Mouse (Mus musculus) intestine, embryonic 15.5 days (tissue): ENCODE measurements around the gene Cphx2. TPM values are rescaled to one million over a fixed set of nuclear protein-coding genes. Genes with fewer than 3 reads are reported as not detected.
"Not testable (repeated sequence)": the region's sequence is repeated elsewhere in the genome, so short reads cannot be mapped to it uniquely, and the experiment has no call there.

Experiments used
- ATAC-seq: fragments of 200-750 bp; cut with Nextera tagmentation; 2 replicates; pipeline ENCODE4 v1.8.0; 2017; ENCODE audit warnings: moderate TSS enrichment, moderate library complexity
- H3K27ac ChIP-seq: fragments of 300-500 bp; sonication (generic); 2 replicates; pipeline ENCODE4 v1.5.1; 2015; ENCODE audit warnings: mild to moderate bottlenecking, inconsistent platforms
- H3K27me3 ChIP-seq: fragments of 300-500 bp; sonication (generic); replicated peaks from 2 replicates; pipeline ENCODE4 v1.6.1; 2015; ENCODE audit warnings: inconsistent platforms
- H3K36me3 ChIP-seq: fragments of 300-500 bp; sonication (generic); 2 replicates; pipeline ENCODE4 v1.6.1; 2015; ENCODE audit warnings: inconsistent platforms
- H3K4me1 ChIP-seq: fragments of 300-500 bp; sonication (generic); replicated peaks from 2 replicates; pipeline ENCODE4 v1.6.1; 2015; ENCODE audit warnings: inconsistent platforms
- H3K4me2 ChIP-seq: fragments of 300-500 bp; sonication (generic); replicated peaks from 2 replicates; pipeline ENCODE4 v1.6.1; 2015; ENCODE audit warnings: mild to moderate bottlenecking, inconsistent platforms
- H3K4me3 ChIP-seq: fragments of 300-500 bp; sonication (generic); replicated peaks from 2 replicates; pipeline ENCODE4 v1.5.1; 2015; ENCODE audit warnings: inconsistent platforms
- H3K9ac ChIP-seq: fragments of 300-500 bp; sonication (generic); 2 replicates; pipeline ENCODE4 v1.6.1; 2015; ENCODE audit warnings: inconsistent platforms
- H3K9me3 ChIP-seq: fragments of 300-500 bp; sonication (generic); 2 replicates; pipeline ENCODE4 v1.6.1; 2016; ENCODE audit warnings: inconsistent platforms
- WGBS: fragments of 180-500 bp; shearing (Covaris S2); methylation state at CpG from one replicate; pipeline ENCODE4 v1.1.7; 2015; 5-methylcytosine and 5-hydroxymethylcytosine counted together
- polyA plus RNA-seq: library from polyadenylated mRNA; unstranded; fragments of >200 nt; fragmentation: Nextera tagmentation; extraction: Ambion mirVana; gene quantifications from 2 replicates; pipeline ENCODE4 v1.2.1, GENCODE M21; 2015

Cphx2 gene
- polyA plus RNA-seq, 1 experiment from 2014 or later = not detected

- H3K4me2 ChIP-seq, H3K36me3 ChIP-seq, H3K27ac ChIP-seq, H3K4me3 ChIP-seq, H3K27me3 ChIP-seq, H3K9me3 ChIP-seq, H3K9ac ChIP-seq, H3K4me1 ChIP-seq, ATAC-seq: not testable (repeated sequence)
- WGBS = no CpG with 5 or more reads among the region's 3 CpGs
These were observed 16.3 kb downstream of the Cphx2 start for GRCm38 (mm10) chr14:26097622-26098021.

GRCm38 (mm10) chr14:26118150-26118549 lies 36.8 kb downstream of the Cphx2 start, which contains the start of gene Duxbl2:
Duxbl2 (plus strand) TSS chr14:26118349.
- H3K4me3 ChIP-seq, H3K27me3 ChIP-seq, H3K27ac ChIP-seq, H3K4me2 ChIP-seq, H3K4me1 ChIP-seq, H3K9ac ChIP-seq, H3K9me3 ChIP-seq, ATAC-seq, H3K36me3 ChIP-seq: not testable (repeated sequence)
- no CpG with 5 or more reads among the region's 7 CpGs for WGBS

GRCm38 (mm10) chr14:26118550-26119000 lies 37.3 kb downstream of the Cphx2 start:
- H3K9ac ChIP-seq, H3K4me3 ChIP-seq, H3K4me1 ChIP-seq, H3K27me3 ChIP-seq, H3K9me3 ChIP-seq, H3K36me3 ChIP-seq, H3K27ac ChIP-seq, H3K4me2 ChIP-seq: not testable (repeated sequence)
- WGBS = no CpG with 5 or more reads among the region's 18 CpGs
- ATAC-seq = peak; percentile 75

- not testable (repeated sequence) for ATAC-seq, H3K27ac ChIP-seq, H3K9me3 ChIP-seq, H3K36me3 ChIP-seq, H3K4me1 ChIP-seq, H3K4me3 ChIP-seq, H3K27me3 ChIP-seq, H3K9ac ChIP-seq, H3K4me2 ChIP-seq
- WGBS = no CpG with 5 or more reads among the region's 7 CpGs
These were observed 37.8 kb downstream of the Cphx2 start for GRCm38 (mm10) chr14:26119095-26119494.

Other genes with a start within 250 kb of the Cphx2 start
- gene Anxa11, start 239.4 kb upstream of the Cphx2 start, polyA plus RNA-seq = 71.5 and 72.2 TPM in 2 replicates
- 1.9 TPM in 1 of 2 replicates, not detected in the other for gene Plac9a, start 178.4 kb upstream of the Cphx2 start, polyA plus RNA-seq
- gene Tmem254a, start 153.8 kb upstream of the Cphx2 start, polyA plus RNA-seq = 4.1 and 7.7 TPM in 2 replicates
- 0.36 TPM in 1 of 2 replicates, not detected in the other for gene Cphx1, start 143.2 kb upstream of the Cphx2 start, polyA plus RNA-seq
- gene Duxbl1, start 102.9 kb upstream of the Cphx2 start, polyA plus RNA-seq = 0.84 and 1.4 TPM in 2 replicates
- gene Gm9780, start 38.8 kb upstream of the Cphx2 start, polyA plus RNA-seq = 22.4 and 24.3 TPM in 2 replicates
- 47.1 and 59.1 TPM in 2 replicates for gene Tmem254c, start 14.2 kb upstream of the Cphx2 start, polyA plus RNA-seq
- 0.29 TPM in 1 of 2 replicates, not detected in the other for gene Cphx3, start 781 bp downstream of the Cphx2 start, polyA plus RNA-seq
- 0.67 and 0.75 TPM in 2 replicates for gene Duxbl2, start 36.8 kb downstream of the Cphx2 start, polyA plus RNA-seq
- gene Plac9b, start 101.0 kb downstream of the Cphx2 start, polyA plus RNA-seq = 21.9 and 31.3 TPM in 2 replicates
- 57.8 and 65.5 TPM in 2 replicates for gene Tmem254b, start 125.5 kb downstream of the Cphx2 start, polyA plus RNA-seq
- gene Duxbl3, start 176.4 kb downstream of the Cphx2 start, polyA plus RNA-seq = 0.47 and 0.74 TPM in 2 replicates